Mouse (Mus musculus) MEL (cell line): ENCODE data around the gene Tfrc. TPM values are rescaled to one million over a fixed set of nuclear protein-coding genes. Genes with fewer than 3 reads are reported as not detected.

Source experiments
- DNase-seq: peaks from one replicate; pipeline ENCODE4 v3.0.0; 2011; ENCODE audit warnings: low read depth, low spot score
- H3K27ac ChIP-seq: 2 replicates; pipeline ENCODE4 v1.5.1; 2012; ENCODE audit warnings: low read depth, mild to moderate bottlenecking, control low read depth, low read length, moderate library complexity; ENCODE audit not compliant: control insufficient read depth
- H3K27me3 ChIP-seq, 2 experiments: fragments of 150-350 bp in 1 of 2; sonication (generic) in 1 of 2; 2 replicates each; pipeline ENCODE4 v1.6.1; 2012; ENCODE audit warnings: low read length in 2 of 2, mild to moderate bottlenecking in 2 of 2, improper control_type of control experiment in 1 of 2, moderate library complexity in 1 of 2; ENCODE audit not compliant: insufficient read depth in 2 of 2, control insufficient read depth in 1 of 2
- H3K36me3 ChIP-seq, 2 experiments: 2 replicates each; pipeline ENCODE4 v1.6.1; 2012 to 2014; ENCODE audit warnings: low read length in 2 of 2, improper control_type of control experiment in 1 of 2, inconsistent platforms in 1 of 2, mild to moderate bottlenecking in 1 of 2; ENCODE audit not compliant: insufficient read depth in 2 of 2, control insufficient read depth in 1 of 2
- H3K4me1 ChIP-seq, 2 experiments: fragments of 150-350 bp in 1 of 2; sonication (generic) in 1 of 2; 2 replicates each; pipeline ENCODE4 v1.6.1; 2012; ENCODE audit warnings: low read length in 2 of 2, improper control_type of control experiment in 1 of 2, mild to moderate bottlenecking in 1 of 2; ENCODE audit not compliant: insufficient read depth in 2 of 2, control insufficient read depth in 1 of 2
- H3K4me3 ChIP-seq, 2 experiments: fragments of 150-350 bp in 1 of 2; sonication (generic) in 1 of 2; 2 replicates each; pipeline ENCODE4 v1.5.1; 2012; ENCODE audit warnings: low read depth in 2 of 2, low read length in 2 of 2, mild to moderate bottlenecking in 2 of 2, moderate library complexity in 2 of 2, control low read depth in 1 of 2, improper control_type of control experiment in 1 of 2; ENCODE audit not compliant: control insufficient read depth in 1 of 2, insufficient read depth in 1 of 2
- H3K79me2 ChIP-seq: 2 replicates; pipeline ENCODE4 v1.6.1; 2012; ENCODE audit warnings: mild to moderate bottlenecking, low read length, moderate library complexity; ENCODE audit not compliant: control insufficient read depth, poor library complexity, insufficient read depth
- H3K9ac ChIP-seq: 2 replicates; pipeline ENCODE4 v1.6.1; 2012; ENCODE audit warnings: low read depth, mild to moderate bottlenecking, control low read depth, low read length, moderate library complexity; ENCODE audit not compliant: control insufficient read depth, poor library complexity, severe bottlenecking
- H3K9me3 ChIP-seq: fragments of 150-350 bp; sonication (generic); replicated peaks from 2 replicates; pipeline ENCODE4 v1.6.1; 2012; ENCODE audit warnings: mild to moderate bottlenecking, low read length, improper control_type of control experiment, moderate library complexity; ENCODE audit not compliant: insufficient read depth
- BHLHE40 ChIP-seq: IDR thresholded peaks from 2 replicates; pipeline ENCODE4 v1.6.1; 2012; ENCODE audit warnings: low read depth, mild to moderate bottlenecking, inconsistent platforms, low read length, improper control_type of control experiment, borderline replicate concordance
- CHD2 ChIP-seq: IDR thresholded peaks from 2 replicates; pipeline ENCODE4 v1.6.1; 2011; ENCODE audit warnings: low read length, improper control_type of control experiment
- EP300 ChIP-seq, 2 experiments: IDR thresholded peaks; 2 replicates each; pipeline ENCODE4 v1.6.1; 2011; ENCODE audit warnings: improper control_type of control experiment in 2 of 2, low read length in 2 of 2, low read depth in 1 of 2, mild to moderate bottlenecking in 1 of 2
- GATA1 ChIP-seq: IDR thresholded peaks from 2 replicates; pipeline ENCODE4 v1.6.1; 2011; ENCODE audit warnings: low read depth, low read length, improper control_type of control experiment
- HCFC1 ChIP-seq: IDR thresholded peaks from 2 replicates; pipeline ENCODE4 v1.6.1; 2012; ENCODE audit warnings: low read depth, mild to moderate bottlenecking, inconsistent platforms, low read length, improper control_type of control experiment, moderate library complexity
- JUND ChIP-seq: IDR thresholded peaks from 2 replicates; pipeline ENCODE4 v1.6.1; 2011; ENCODE audit warnings: low read depth, mild to moderate bottlenecking, improper control_type of control experiment, low read length
- MAX ChIP-seq: IDR thresholded peaks from 2 replicates; pipeline ENCODE4 v1.6.1; 2011; ENCODE audit warnings: low read length, improper control_type of control experiment
- MEF2A ChIP-seq: IDR thresholded peaks from 2 replicates; pipeline ENCODE4 v1.6.1; 2014; ENCODE audit warnings: low read depth, mild to moderate bottlenecking, inconsistent platforms, low read length, improper control_type of control experiment; ENCODE audit not compliant: poor library complexity, insufficient replicate concordance, severe bottlenecking; ENCODE audit errors: extremely low read depth
- NRF1 ChIP-seq: IDR thresholded peaks from 2 replicates; pipeline ENCODE4 v1.6.1; 2014; ENCODE audit warnings: low read depth, mild to moderate bottlenecking, inconsistent platforms, low read length, improper control_type of control experiment, moderate library complexity; ENCODE audit not compliant: poor library complexity, insufficient read depth, severe bottlenecking
- POLR2AphosphoS2 ChIP-seq: IDR thresholded peaks from 2 replicates; pipeline ENCODE4 v1.6.1; 2011; ENCODE audit warnings: low read length, improper control_type of control experiment
- RCOR1 ChIP-seq: IDR thresholded peaks from 2 replicates; pipeline ENCODE4 v1.6.1; 2012; ENCODE audit warnings: low read depth, mild to moderate bottlenecking, inconsistent platforms, low read length, improper control_type of control experiment
- SMC3 ChIP-seq: IDR thresholded peaks from 2 replicates; pipeline ENCODE4 v1.6.1; 2011; ENCODE audit warnings: low read depth, low read length, improper control_type of control experiment
- TAL1 ChIP-seq: IDR thresholded peaks from 2 replicates; pipeline ENCODE4 v1.6.1; 2012; ENCODE audit warnings: mild to moderate bottlenecking, inconsistent platforms, low read length, moderate library complexity, mixed read lengths
- TCF12 ChIP-seq: IDR thresholded peaks from 2 replicates; pipeline ENCODE4 v1.6.1; 2014; ENCODE audit warnings: low read depth, mild to moderate bottlenecking, inconsistent platforms, low read length, improper control_type of control experiment, moderate library complexity
- UBTF ChIP-seq: IDR thresholded peaks from 2 replicates; pipeline ENCODE4 v1.6.1; 2012; ENCODE audit warnings: low read depth, mild to moderate bottlenecking, inconsistent platforms, low read length, improper control_type of control experiment, moderate library complexity, borderline replicate concordance; ENCODE audit not compliant: insufficient read depth
- USF1 ChIP-seq: IDR thresholded peaks from 2 replicates; pipeline ENCODE4 v1.6.1; 2014; ENCODE audit warnings: low read depth, mild to moderate bottlenecking, inconsistent platforms, low read length, improper control_type of control experiment, moderate library complexity
- ZKSCAN1 ChIP-seq: IDR thresholded peaks from 2 replicates; pipeline ENCODE4 v1.6.1; 2012; ENCODE audit warnings: low read depth, mild to moderate bottlenecking, inconsistent platforms, low read length, improper control_type of control experiment, moderate library complexity
- ZMIZ1 ChIP-seq: IDR thresholded peaks from 2 replicates; pipeline ENCODE4 v1.6.1; 2012; ENCODE audit warnings: low read depth, mild to moderate bottlenecking, inconsistent platforms, low read length, improper control_type of control experiment, moderate library complexity
- polyA plus RNA-seq, 2 experiments: library from polyadenylated mRNA; stranded (reverse) in 1 of 2; unstranded in 1 of 2; fragments of >175 nt in 1 of 2; fragments of >200 nt in 1 of 2; gene quantifications; 2 replicates each; pipeline versions ENCODE4 v1.2.1 to v1.2.4; 2012; ENCODE audit warnings: low replicate concordance in 2 of 2, low read depth in 1 of 2; ENCODE audit not compliant: insufficient read length in 2 of 2, insufficient read depth in 1 of 2, missing spikeins in 1 of 2
- total RNA-seq: library from RNA; depleted of rRNA; stranded (reverse); fragments of 300-350 nt; gene quantifications from 2 replicates; pipeline ENCODE4 v1.2.3, GENCODE M21; 2012

Gene Tfrc
- total and polyA plus RNA-seq, 3 experiments = 90.9 to 234 (median 106) TPM

DNA sequence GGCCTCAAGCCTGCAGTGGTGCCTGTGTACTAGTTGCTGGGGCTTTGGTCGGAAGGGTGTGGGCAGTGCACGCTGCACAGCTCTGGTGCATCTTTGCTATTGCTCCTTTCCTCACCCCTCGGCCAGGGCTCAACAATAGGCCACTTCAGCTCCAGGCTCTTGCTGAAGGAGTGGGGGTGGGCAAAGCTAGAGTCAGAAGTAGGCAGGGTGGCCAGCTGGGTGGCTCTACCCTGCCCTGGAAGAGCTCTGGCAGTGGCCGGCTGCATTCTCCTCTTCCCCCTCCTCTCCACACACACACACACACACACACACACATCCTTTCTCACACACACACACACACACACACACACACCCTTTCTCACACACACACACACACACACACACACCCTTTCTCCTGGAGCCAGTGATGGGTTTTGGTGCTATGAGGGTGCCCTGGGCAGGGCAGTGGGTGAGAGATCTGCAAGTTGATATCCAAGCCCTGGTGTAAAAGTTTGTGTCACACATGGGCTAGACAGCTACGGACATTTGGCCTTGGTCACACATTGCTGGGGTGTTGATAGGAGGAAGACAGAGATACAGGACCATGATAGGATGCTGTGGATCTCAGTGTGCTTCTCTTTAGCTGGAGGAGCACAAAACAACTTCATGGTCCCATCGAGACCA, 45.5 kb downstream of the Tfrc start:
- Histone ChIP-seq H3K9me3 (no peaks in the 10 kb centered on the region), H3K4me3 (no peak overlapping the region), H3K9ac (no peak overlapping the region), H3K4me1 (peaks cover 2 to 9% of the 10 kb centered on the region in 2 experiments), H3K79me2 (0 out of 2 replicates have a peak, but pooled peaks cover 2% of the 10 kb centered on the region), H3K27me3 (no peaks in the 10 kb centered on the region), H3K27ac (no peak overlapping the region), H3K36me3 (peaks cover 0 to 12% of the 10 kb centered on the region in 2 experiments; a peak in 2 of 4 replicates)
- DNase-seq = no peak
- TF ChIP-seq ZKSCAN1 = no peak

GRCm38 (mm10) chr16:32655534-32655933, 46.8 kb downstream of the Tfrc start:
- no peak for TF ChIP-seq BHLHE40
- no peak overlapping the region for H3K27ac ChIP-seq
- H3K79me2 ChIP-seq = peaks cover 2% of the 10 kb centered on the region; the same call in 1 of the 2 replicates
- H3K9me3 ChIP-seq = no peaks in the 10 kb centered on the region
- H3K4me3 ChIP-seq = no peak overlapping the region
- no peak overlapping the region for H3K9ac ChIP-seq
- no peaks in the 10 kb centered on the region for H3K27me3 ChIP-seq
- no peak for DNase-seq
- H3K36me3 ChIP-seq = peaks cover 0 to 9% of the 10 kb centered on the region in 2 experiments; a peak in 2 of 4 replicates
- peaks cover 0 to 9% of the 10 kb centered on the region in 2 experiments; a peak in 2 of 4 replicates for H3K4me1 ChIP-seq

DNA sequence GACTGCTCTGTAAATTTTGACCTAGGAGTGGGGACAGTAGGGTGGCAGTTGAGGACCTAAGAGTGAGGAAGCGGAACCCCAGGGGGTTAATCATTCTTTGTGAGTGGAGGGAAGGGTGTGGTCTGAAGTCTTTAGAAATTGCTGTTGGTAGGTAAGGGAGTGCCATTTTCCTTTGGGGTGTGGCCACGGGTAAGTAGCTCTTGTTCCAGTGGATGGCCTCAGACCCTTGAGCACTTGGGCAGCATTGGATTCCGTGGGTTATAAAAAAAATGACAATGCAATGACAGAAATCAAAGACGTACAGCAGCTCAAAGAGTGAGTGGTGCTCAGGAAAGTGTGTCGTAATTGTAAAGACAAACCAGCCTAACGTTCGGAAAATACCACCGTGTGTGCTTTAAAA, 47.6 kb downstream of the Tfrc start:
- Histone ChIP-seq H3K9me3 (no peaks in the 10 kb centered on the region), H3K4me1 (peaks cover 0 to 3% of the 10 kb centered on the region in 2 experiments; a peak in 1 of 4 replicates)
- no peak for TF ChIP-seq CHD2
- no peak for TF ChIP-seq MAX
- no peak for TF ChIP-seq ZMIZ1
- no peak for TF ChIP-seq UBTF
- TF ChIP-seq, all 39 proteins: peak for 0
- DNase-seq = no peak
- Histone ChIP-seq H3K27me3 (no peaks in the 10 kb centered on the region), H3K79me2 (peaks cover 2% of the 10 kb centered on the region; the same call in 1 of the 2 replicates), H3K9ac (no peak overlapping the region), H3K4me3 (no peak overlapping the region), H3K27ac (no peak overlapping the region), H3K36me3 (peaks cover 0 to 2% of the 10 kb centered on the region in 2 experiments; a peak in 1 of 4 replicates)

DNA sequence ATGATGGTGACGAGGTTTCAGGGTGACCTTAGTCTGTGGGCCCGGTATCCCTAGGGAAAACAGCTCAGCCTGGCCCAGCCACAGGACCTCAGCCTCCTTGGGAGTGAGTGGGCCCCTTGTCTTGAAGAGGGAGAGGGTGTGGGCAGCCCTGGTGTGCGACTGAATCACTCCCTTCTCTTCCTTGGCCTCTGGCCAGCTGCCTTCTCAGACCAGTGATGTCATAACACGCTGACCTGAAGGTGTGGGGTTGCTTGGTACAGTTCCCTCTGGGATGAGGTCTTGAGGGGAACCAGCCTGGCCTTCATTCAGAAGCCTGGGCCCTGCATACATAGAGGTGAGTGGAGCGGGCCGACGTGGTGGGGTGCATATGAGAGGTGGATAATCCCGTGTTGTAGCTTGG, 48.1 kb downstream of the Tfrc start:
- Histone ChIP-seq H3K27me3 (no peaks in the 10 kb centered on the region), H3K4me3 (no peak overlapping the region), H3K36me3 (no peaks in the 10 kb centered on the region; a peak in 1 of 4 replicates), H3K79me2 (peaks cover 2% of the 10 kb centered on the region; the same call in 1 of the 2 replicates), H3K9me3 (no peaks in the 10 kb centered on the region), H3K27ac (no peak overlapping the region), H3K4me1 (no peaks in the 10 kb centered on the region), H3K9ac (no peak overlapping the region)
- no peak for DNase-seq
- TF ChIP-seq NRF1 = no peak
- TF ChIP-seq ZKSCAN1 = no peak
- TF ChIP-seq MEF2A = no peak
- no peak for TF ChIP-seq HCFC1
- TF ChIP-seq MAX = no peak
- TF ChIP-seq POLR2AphosphoS2 = no peak
- TF ChIP-seq JUND = no peak
- no peak for TF ChIP-seq TAL1
- no peak for TF ChIP-seq BHLHE40
- no peak for TF ChIP-seq RCOR1
- no peak for TF ChIP-seq EP300 (IDR thresholded peaks at IDR 0.05; ENCODE audit: low read depth in 1 of 2, low read length in 2 of 2)
- TF ChIP-seq GATA1 = no peak
- TF ChIP-seq USF1 = no peak
- TF ChIP-seq TCF12 = no peak
- TF ChIP-seq SMC3 = no peak
